Mouse (Mus musculus): ENCODE measurements around the gene Trim23.

The Trim23 gene

DNA sequence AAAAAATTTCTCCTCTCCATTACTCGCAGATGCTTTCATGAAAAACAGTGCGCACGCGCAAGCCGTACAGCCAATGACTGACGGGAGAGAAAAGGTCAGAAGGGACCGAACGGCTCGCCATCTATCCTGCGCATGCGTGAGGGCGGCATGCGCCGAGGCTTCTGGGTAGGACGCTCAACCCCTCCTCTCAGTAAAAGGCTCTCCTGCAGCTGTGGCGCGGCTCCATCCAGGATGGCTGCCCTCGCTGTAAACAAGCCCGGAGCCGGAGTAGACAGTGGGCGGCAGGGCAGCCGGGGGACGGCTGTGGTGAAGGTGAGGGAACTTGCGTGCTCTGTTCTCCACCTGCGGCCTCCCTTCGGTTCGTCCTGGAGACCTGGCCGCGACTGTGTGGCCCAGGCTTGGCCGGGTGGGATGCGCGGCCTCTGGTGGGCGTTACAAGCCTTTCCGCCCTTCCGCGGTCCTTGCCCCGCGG, at the start of gene Trim23:
Trim23 (plus strand) TSS at position 148 of the 472 bp plus-strand sequence.
- no peak for TF ChIP-seq GATA4 (IDR thresholded peaks at IDR 0.05; ENCODE audit: insufficient replicate concordance, low read length)

GRCm38 (mm10) chr13:104132561-104132960, 46.0 kb upstream of the Trim23 start:
- TF ChIP-seq GATA4 (IDR thresholded peaks at IDR 0.05; ENCODE audit: insufficient replicate concordance, low read length) = no peak

- TF ChIP-seq GATA4 (IDR thresholded peaks at IDR 0.05; ENCODE audit: insufficient replicate concordance, low read length) = no peak
These were observed 44.0 kb upstream of the Trim23 start for GRCm38 (mm10) chr13:104134510-104135085.

DNA sequence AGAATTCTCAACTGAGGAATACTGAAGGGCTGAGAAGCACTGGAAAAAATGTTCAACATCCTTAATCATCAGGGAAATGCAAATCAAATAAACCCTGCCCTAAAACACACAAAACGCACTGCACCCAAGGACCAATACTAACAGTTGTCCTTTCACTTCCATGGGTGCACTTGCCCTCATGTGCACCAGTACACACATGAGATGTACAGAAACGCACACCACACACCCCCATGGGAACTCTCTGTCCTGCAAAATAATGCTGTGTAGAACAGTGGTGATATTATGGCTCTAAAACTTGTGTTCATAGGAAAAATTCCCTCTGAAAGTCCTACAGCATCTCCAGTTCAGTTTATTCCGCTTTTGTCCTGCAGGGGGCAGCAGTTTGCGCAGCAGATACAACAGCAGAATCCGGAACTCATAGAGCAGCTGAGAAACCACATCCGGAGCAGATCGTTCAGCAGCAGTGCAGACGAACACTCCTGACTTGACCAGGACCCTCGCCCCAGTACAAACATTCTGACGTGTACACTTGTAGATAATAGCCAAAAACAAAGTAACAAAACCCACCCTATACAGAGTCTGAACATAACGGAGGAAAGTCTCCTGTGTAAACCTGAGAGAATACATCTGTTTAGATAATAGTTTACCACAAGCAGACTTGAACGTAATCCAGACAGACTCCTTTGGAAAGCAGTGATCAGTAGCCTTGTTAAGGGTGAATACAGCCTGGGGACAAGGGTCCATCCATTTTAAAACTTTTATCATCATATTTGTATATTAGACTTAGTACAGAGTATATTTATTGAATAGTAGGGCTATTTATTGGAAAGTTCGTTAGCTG, 39.0 kb upstream of the Trim23 start:
- TF ChIP-seq GATA4 (IDR thresholded peaks at IDR 0.05; ENCODE audit: insufficient replicate concordance, low read length) = no peak

DNA sequence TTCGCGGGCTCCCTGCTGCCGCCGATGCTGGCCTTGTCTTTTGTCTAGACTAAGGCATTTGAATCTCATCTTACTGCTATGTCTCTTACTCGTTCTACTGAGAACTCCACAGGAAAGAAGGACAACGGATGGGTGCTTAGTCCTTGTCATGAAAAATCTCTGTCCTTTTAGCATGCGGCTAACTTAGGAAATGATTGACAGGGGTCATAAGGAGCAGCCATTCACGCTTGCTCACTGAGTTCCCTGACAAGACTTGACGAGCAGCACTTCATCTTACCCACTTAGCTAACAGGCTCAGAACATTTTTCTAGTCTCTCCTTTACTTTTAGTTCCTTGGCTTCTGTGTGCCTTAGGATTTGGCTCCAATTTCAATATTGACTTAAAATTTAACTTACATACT, 33.7 kb upstream of the Trim23 start:
- no peak for TF ChIP-seq GATA4 (IDR thresholded peaks at IDR 0.05; ENCODE audit: insufficient replicate concordance, low read length)

DNA sequence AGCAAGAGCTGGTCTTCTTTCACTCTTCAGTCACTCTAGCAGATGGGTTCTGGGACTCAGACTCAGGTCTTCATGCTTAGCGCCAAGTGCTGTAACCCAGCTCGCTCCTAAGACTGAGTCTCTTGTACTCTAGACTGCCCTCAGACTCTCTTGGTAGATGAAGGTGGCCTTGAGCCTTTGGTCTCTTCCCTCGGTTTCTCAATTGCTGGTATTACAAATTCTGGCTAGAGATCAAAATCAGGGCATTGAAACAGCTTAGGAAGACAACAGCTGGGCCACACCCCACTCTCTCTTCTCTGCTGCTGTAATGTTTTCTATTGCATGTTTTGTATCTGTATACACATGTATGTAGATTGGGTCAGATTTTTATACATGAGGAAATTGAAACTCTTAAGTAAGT, 33.0 kb upstream of the Trim23 start:
- TF ChIP-seq GATA4 (IDR thresholded peaks at IDR 0.05; ENCODE audit: insufficient replicate concordance, low read length) = no peak

GRCm38 (mm10) chr13:104154180-104154579, 24.4 kb upstream of the Trim23 start:
- no peak for TF ChIP-seq GATA4 (IDR thresholded peaks at IDR 0.05; ENCODE audit: insufficient replicate concordance, low read length)

DNA sequence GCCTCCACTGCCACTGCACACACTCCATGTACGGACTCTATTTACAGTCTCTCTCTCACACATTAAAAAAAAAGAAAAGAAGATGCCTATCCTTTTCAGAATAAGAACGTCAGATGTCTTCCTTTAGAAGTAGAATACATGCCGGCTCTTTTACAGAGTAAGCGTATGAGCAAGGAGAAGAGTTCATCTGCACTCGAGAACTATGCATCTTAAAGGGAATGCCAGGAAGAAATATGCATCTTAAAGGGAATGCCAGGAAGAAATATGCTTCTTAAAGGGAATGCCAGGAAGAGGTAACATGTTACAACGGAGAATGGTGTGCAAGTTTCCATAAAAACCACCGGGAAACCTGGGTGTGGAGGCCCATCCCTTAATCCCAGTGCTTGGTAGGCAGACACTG, 23.5 kb upstream of the Trim23 start:
- no peak for TF ChIP-seq GATA4 (IDR thresholded peaks at IDR 0.05; ENCODE audit: insufficient replicate concordance, low read length)

GRCm38 (mm10) chr13:104155686-104156085, 22.9 kb upstream of the Trim23 start:
- no peak for TF ChIP-seq GATA4 (IDR thresholded peaks at IDR 0.05; ENCODE audit: insufficient replicate concordance, low read length)

- TF ChIP-seq GATA4 (IDR thresholded peaks at IDR 0.05; ENCODE audit: insufficient replicate concordance, low read length) = no peak
These were observed 6.9 kb upstream of the Trim23 start for GRCm38 (mm10) chr13:104171711-104172110.

- TF ChIP-seq GATA4 (IDR thresholded peaks at IDR 0.05; ENCODE audit: insufficient replicate concordance, low read length) = no peak
These were observed 6.1 kb upstream of the Trim23 start for GRCm38 (mm10) chr13:104172498-104172897.

DNA sequence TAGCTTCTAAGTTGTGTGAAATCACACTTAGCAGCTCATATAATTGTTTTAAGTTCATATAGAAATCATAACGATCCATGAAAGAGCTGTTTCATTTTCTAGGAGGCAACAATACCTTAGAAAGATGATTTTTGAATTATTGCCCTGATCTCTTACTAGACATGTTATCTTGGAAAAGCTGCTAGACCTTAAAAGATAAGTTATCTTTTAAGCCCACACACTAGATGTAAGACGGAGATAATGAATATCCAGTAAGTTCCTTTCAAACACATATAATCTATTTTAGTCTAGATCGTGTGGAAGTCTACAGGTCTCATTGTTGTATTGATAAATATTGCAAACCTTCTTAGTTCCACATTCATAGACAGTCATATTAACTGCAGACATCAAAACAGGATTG, 1.7 kb upstream of the Trim23 start:
- no peak for TF ChIP-seq GATA4 (IDR thresholded peaks at IDR 0.05; ENCODE audit: insufficient replicate concordance, low read length)

- no peak for TF ChIP-seq GATA4 (IDR thresholded peaks at IDR 0.05; ENCODE audit: insufficient replicate concordance, low read length)
These were observed 574 bp upstream of the Trim23 start, which contains the start of gene Trappc13 for GRCm38 (mm10) chr13:104177796-104178649. Gene Trappc13, minus strand, starts transcription at chr13:104178469.

DNA sequence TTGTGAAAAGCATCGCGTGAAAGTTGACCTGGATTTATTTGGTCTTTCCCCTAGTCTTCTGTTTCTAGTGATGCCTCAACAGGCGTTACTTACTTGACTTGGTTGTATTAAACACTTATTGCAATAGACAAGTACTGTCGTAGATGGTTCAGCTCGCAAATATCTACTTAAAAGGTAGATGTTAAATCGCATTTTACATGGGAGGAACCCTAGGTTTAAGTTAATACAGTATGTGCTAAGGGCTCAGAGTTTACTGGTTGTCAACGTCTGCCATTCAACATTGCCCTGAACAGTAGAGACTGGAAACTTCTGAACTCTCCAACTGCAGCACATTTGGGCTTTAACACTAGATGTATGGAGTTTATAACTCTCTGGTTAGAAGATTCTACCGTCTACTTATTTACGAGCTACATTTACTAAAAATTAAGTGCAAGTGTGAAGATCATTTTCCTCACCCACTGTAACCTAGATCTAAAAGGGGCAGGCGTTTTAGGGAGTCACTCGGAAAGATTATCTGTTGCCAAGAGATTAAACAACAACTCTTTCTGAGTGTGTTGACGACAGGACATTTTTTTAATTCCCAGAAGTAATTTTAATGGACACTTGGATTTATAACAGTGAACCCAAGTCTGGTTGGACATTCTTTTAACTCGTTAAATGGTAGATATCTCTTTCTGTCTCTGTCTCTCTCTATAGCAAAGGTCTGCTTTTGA, 735 bp downstream of the Trim23 start:
- no peak for TF ChIP-seq GATA4 (IDR thresholded peaks at IDR 0.05; ENCODE audit: insufficient replicate concordance, low read length)

- no peak for TF ChIP-seq GATA4 (IDR thresholded peaks at IDR 0.05; ENCODE audit: insufficient replicate concordance, low read length)
These were observed 8.8 kb downstream of the Trim23 start for GRCm38 (mm10) chr13:104187357-104187756.

Data from liver, adult (tissue).